Mouse (Mus musculus) olfactory bulb, adult 2 months (tissue): ENCODE measurements around the gene Gm5767.

Experiments used
- CTCF ChIP-seq: fragments of 200-500 bp; IDR thresholded peaks from 2 replicates; pipeline ENCODE4 v1.5.1; 2012; ENCODE audit warnings: low read depth, mild to moderate bottlenecking, low read length, moderate library complexity; ENCODE audit not compliant: insufficient read depth
- POLR2A ChIP-seq: fragments of 200-500 bp; IDR thresholded peaks from 2 replicates; pipeline ENCODE4 v1.6.1; 2012; ENCODE audit warnings: mild to moderate bottlenecking, low read depth, low read length, moderate library complexity; ENCODE audit not compliant: insufficient read depth

- TF ChIP-seq CTCF (no peak), POLR2A (no peak)
Measured at GRCm38 (mm10) chr16:8678035-8678434, 2.5 kb upstream of the Gm5767 start.
